Mouse (Mus musculus): Measurements from ENCODE around the gene Bcar3. TPM values are rescaled to one million over a fixed set of nuclear protein-coding genes. Genes with fewer than 3 reads are reported as not detected.

The Bcar3 gene
- 14.6 TPM for polyA plus RNA-seq (2014; fragmentation: Illumina TruSeq; extraction: RNeasy Lipid Tissue Mini Kit (QIAGEN cat#74804))

DNA sequence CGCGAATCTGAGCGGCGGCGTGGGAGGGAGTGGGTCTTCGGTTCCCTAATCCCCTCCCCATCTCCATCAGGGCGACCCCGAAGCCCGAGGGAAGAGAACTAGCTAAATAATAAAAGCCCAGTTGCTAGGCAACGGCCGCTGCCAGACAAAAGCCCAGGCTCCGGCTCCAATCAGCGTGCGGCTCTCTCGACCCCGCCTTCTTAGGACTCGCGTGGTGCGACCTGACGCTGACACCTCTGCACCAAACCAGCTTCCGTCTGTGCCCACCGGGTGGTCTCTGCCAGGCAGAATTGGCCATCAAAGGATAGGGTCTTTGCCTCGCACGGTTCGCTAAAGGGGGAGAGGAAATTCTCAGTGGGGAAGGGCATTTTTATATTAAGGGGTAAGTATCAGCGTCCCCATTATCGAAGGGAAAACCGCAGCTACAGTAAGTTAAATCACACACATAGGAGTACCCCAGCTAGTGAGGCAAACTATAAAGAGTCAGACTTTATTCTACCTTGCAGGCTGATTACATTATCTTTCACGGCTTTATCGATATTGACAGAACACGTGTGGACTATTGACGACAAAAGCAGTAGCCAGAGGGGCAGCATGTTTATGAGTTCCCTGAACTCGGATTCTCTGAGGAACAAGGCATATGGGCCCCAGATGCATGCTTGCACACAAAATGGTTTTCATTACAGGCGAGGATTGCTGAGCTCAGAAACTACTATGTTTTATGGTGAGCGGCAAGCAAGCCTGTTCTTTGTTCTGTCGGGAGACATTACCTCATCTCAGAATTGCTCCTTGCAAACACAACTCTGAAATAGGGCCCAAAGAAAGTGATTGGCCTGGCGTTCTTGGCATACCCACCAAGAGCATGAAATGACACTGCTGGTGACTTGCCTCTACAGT is at the start of gene Bcar3:
TSS of gene Bcar3 (plus strand) at position 183 of the 897 bp plus-strand sequence.

GRCm38 (mm10) chr3:122245215-122245877 is 48.6 kb upstream of the Bcar3 start, which contains the start of gene Gclm:
Gclm (plus strand) TSS chr3:122245557.

GRCm38 (mm10) chr3:122274241-122275024 is 19.5 kb upstream of the Bcar3 start, which contains the start of gene Dnttip2:
Dnttip2 (plus strand) TSS chr3:122274388.

Other genes starting within 250 kb of the Bcar3 start
- 3.3 TPM for gene Abca4, start 249.7 kb upstream of the Bcar3 start, polyA plus RNA-seq (2014; fragmentation: Illumina TruSeq; extraction: RNeasy Lipid Tissue Mini Kit (QIAGEN cat#74804))
- 98.2 TPM for gene Gclm, start 48.6 kb upstream of the Bcar3 start, polyA plus RNA-seq (2014; fragmentation: Illumina TruSeq; extraction: RNeasy Lipid Tissue Mini Kit (QIAGEN cat#74804))
- 218 TPM for gene Dnttip2, start 19.7 kb upstream of the Bcar3 start, polyA plus RNA-seq (2014; fragmentation: Illumina TruSeq; extraction: RNeasy Lipid Tissue Mini Kit (QIAGEN cat#74804))